10 mouse cellular contexts compared by ENCODE assay signal in the genomic region with DNA sequence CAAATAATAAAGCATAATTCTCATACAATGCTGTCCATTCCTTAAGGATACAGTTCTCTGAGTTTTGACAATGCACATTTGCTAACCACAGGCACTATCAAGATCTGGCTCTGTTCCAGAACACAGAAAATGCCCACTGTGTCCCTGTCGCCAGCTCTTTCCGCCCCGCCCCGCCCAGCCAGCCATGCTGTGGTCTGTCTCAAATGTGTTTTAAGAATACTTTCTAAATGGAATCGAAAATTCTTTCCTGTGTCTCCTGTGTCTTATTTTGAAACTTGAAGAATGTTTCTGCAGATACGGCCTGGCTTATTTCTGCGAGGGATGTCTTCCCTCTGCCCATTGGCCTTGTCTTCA.
DNase-seq lines count a peak whose midpoint lies in the region; ATAC-seq lines count a peak whose summit lies in the region.
"Had no signal": no experiment of that assay in that cellular context is flagged by ENCODE, and none has a peak within 500 bp of the region (broad histone marks: within the 10 kb centered on the region; RNA-seq: fewer than 3 reads in every experiment).

No protein-coding gene starts in this region.

- no peaks in the 10 kb centered on the region for H3K9me3 ChIP-seq in stomach, embryonic 14.5 days (ENCODE audit: control insufficient read depth, low read depth, low read length)

- H3K4me2 ChIP-seq in stomach, embryonic 14.5 days (replicated peaks; ENCODE audit: low read depth, low read length) = no peak overlapping the region

- intact Hi-C loops in left cerebral cortex, postnatal 4 days (cut with DNase I) = no loop called here
- intact Hi-C loops in left cerebral cortex, postnatal 14 days (cut with DNase I) = no loop called here

- H3K27ac ChIP-seq in stomach, embryonic 14.5 days (ENCODE audit: low read length) = no peak overlapping the region
- H3K27ac ChIP-seq: macrophage had no signal

- H3K36me3 ChIP-seq in stomach, embryonic 14.5 days (ENCODE audit: control insufficient read depth, insufficient read depth, low read length) = peaks cover 8% of the 10 kb centered on the region

- no peak overlapping the region for H3K9ac ChIP-seq in stomach, embryonic 14.5 days (replicated peaks; ENCODE audit: low read depth, low read length)

- H3K4me1 ChIP-seq in stomach, embryonic 14.5 days (ENCODE audit: control insufficient read depth, insufficient read depth, low read length) = no peaks in the 10 kb centered on the region

- H3K27me3 ChIP-seq in stomach, embryonic 14.5 days (ENCODE audit: control insufficient read depth, insufficient read depth, low read length) = no peaks in the 10 kb centered on the region

- no peak overlapping the region for H3K4me3 ChIP-seq in stomach, embryonic 14.5 days (ENCODE audit: low read depth, low read length)

- peak; percentile 65; the same call in 1 of the 2 replicates for ATAC-seq in stomach, embryonic 14.5 days (ENCODE audit: insufficient number of reproducible peaks, insufficient read depth, low FRiP score, low read depth)

- DNase-seq in adrenal gland, postnatal 25 days = peak; percentile 40
- DNase-seq in adrenal gland, postnatal 10 days = no peak
- peak; percentile 72 for DNase-seq in left cerebral cortex, postnatal 4 days
- no peak for DNase-seq in left cerebral cortex, postnatal 14 days (ENCODE audit: low spot score in 2 of 2)
- DNase-seq in kidney, postnatal 14 days = peak; percentile 63
- no peak for DNase-seq in thymus, postnatal 10 days (ENCODE audit: low spot score in 2 of 2)
- DNase-seq in left cerebral cortex, adult 11 months (ENCODE audit: low spot score) = no peak
- DNase-seq: cerebellum, adult 8-10 months had no signal

- 63% methylated on average over 7 of the region's 7 CpGs for WGBS in stomach, embryonic 14.5 days

Comparison
In these comparisons a context has a peak if more than half of its experiments do, and no peak if none do; other contexts are left out.
1. DNase-seq: peak in adrenal gland, postnatal 25 days (single experiment), left cerebral cortex, postnatal 4 days (single experiment) and kidney, postnatal 14 days (single experiment); none in adrenal gland, postnatal 10 days (single experiment), left cerebral cortex, postnatal 14 days (0 of 2), thymus, postnatal 10 days (0 of 2) and left cerebral cortex, adult 11 months (single experiment).